Mouse (Mus musculus) brain, embryonic 14.5 days (tissue): ENCODE data around the gene Grin1.

ENCODE experiments used
- CTCF ChIP-seq: fragments of 200-500 bp; IDR thresholded peaks from 2 replicates; pipeline ENCODE4 v1.5.1; 2012; ENCODE audit warnings: inconsistent platforms, mild to moderate bottlenecking, moderate library complexity, borderline replicate concordance; ENCODE audit not compliant: insufficient read depth, insufficient read length; ENCODE audit errors: extremely low read depth
- POLR2A ChIP-seq: fragments of 200-500 bp; IDR thresholded peaks from 2 replicates; pipeline ENCODE4 v1.6.1; 2012; ENCODE audit warnings: mild to moderate bottlenecking, inconsistent platforms, borderline replicate concordance; ENCODE audit not compliant: poor library complexity, insufficient read depth, insufficient read length, severe bottlenecking; ENCODE audit errors: extremely low read depth

DNA sequence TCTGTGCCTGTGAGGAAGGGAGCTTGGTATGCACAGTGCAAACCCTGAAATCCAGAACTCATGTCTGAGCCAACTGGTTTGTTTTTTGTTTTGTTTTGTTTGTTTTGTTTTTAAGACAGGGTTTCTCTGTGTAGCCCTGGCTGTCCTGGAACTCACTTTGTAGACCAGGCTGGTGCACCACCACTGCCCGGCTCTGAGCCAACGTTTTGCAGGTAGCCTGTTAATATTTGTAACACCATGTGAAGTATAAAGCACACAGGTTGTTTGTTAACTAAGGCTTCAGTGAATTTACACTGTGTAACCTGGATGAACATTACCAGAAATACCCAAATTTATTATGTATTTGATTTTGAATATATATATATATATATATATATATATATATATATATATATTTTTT is 7.0 kb upstream of the Grin1 start:
- TF ChIP-seq CTCF, result no peak
- TF ChIP-seq POLR2A, result no peak
